Mouse (Mus musculus) CD4-positive helper T cell, adult 2 months (primary cell): ENCODE measurements around the gene Cadm1.

Source experiments
- DNase-seq: peaks from one replicate; pipeline ENCODE4 v3.0.0-alpha.2; 2012; ENCODE audit warnings: low read depth, missing footprints, low spot score

The Cadm1 gene

GRCm38 (mm10) chr9:47861783-47862182 is 331.8 kb downstream of the Cadm1 start:
- no peak for DNase-seq

DNA sequence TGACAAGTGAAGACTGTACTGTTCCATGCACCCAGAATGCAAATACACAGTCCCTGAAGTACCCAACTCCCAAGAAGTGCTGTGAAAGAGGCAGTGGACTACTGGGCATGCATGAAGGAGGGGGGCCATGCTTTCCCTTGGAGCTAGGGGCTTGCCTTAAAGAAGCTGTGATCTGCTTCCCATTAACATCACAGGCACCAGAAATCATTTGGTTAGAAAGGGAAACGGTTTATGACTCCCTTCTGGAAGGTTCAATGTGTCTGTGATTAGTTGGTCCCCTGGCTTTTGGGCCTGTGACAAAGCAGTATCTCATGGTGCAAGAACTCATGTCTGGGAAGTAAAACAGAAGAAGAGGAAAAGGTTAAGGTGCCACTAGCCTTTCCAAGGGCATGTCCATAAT is 336.0 kb downstream of the Cadm1 start:
- no peak for DNase-seq

DNA sequence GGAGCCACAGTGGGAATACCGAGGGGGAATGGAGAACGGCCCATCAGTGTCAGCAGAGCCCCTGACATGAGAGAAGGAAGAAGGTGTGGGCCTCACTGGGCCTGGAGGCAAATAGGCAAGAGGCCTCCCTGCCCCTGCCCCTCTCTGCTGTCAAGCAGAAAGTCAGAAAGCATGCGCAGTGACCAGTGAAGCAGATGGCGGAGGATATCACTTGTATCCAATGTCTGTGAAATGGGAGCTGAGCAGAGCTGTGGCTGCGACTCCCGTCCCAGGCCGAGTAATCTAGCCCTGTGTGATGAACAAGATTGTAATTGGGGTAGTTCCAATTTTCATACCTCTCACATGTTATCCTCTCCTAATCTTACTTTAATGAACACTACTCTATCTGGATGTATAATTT is 337.5 kb downstream of the Cadm1 start:
- no peak for DNase-seq

- DNase-seq: no peak
These were observed 339.7 kb downstream of the Cadm1 start for GRCm38 (mm10) chr9:47869661-47870060.

GRCm38 (mm10) chr9:47876557-47877206 is 346.7 kb downstream of the Cadm1 start:
- DNase-seq: no peak

DNA sequence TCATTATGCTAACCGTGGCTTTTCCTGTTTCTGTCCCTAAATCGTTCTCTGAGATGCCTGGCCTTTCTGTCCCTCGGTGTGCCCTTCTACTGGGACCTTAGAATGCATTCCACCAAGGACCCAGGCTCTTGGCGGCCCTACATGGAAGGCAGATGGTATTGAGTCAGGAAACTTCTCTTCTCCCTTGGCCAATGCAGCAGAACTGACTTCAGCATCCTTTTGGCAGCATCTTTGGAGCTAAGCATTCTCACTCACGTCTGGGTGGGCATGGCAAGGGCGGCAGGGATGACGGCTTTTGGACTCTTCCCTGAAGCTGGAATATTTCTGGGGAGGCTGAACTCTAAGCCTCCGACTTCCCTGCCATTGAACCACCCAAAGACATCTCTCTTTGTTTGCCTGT is 350.2 kb downstream of the Cadm1 start:
- DNase-seq: no peak

- no peak for DNase-seq
These were observed 352.4 kb downstream of the Cadm1 start for GRCm38 (mm10) chr9:47882372-47882771.

DNA sequence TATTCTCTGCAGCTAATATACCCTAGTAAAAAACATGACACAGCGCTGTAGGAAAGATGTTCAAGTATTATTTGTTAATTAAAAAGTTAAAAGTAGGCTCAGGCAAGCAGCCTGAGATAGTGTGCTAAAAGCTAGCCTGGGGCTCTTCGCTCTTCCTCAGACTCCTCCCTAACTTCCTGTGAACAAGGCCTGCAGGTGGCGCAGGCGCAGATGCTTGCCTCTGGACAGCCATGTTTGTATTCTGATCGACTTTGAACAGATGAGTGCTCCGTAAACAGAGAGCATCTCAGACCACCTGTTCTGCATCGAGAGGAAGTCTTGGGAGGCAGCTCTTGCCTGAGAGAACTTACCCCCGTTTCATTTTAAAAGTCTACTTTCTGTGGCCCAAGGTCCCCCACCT is 361.7 kb downstream of the Cadm1 start:
- no peak for DNase-seq

- no peak for DNase-seq
These were observed 363.0 kb downstream of the Cadm1 start for GRCm38 (mm10) chr9:47892995-47893394.

DNA sequence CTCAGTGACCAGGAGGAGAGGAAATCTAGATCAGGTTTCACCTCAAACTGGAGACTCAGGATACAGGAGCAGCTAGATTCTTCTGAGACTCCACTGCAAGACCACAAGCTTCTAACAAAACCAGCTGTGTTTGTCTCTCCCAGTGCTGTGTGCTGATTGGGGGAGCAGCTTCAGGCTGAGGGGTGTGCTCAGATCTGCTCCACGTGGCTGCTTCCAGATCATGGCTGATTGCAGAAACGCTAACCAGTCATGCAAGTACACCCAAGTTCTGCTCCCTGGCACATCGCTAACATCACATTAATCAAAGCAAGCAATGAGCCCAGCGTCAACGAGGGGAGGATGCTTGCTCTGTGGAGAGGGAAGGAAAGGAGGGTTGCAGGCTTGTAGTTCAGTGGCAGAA is 364.1 kb downstream of the Cadm1 start:
- DNase-seq: no peak

GRCm38 (mm10) chr9:47894661-47895060 is 364.7 kb downstream of the Cadm1 start:
- no peak for DNase-seq

GRCm38 (mm10) chr9:47895121-47895520 is 365.1 kb downstream of the Cadm1 start:
- no peak for DNase-seq

- no peak for DNase-seq
These were observed 370.8 kb downstream of the Cadm1 start for GRCm38 (mm10) chr9:47900734-47901133.

- DNase-seq: no peak
These were observed 373.7 kb downstream of the Cadm1 start for GRCm38 (mm10) chr9:47903661-47904060.

GRCm38 (mm10) chr9:47904339-47904922 is 374.5 kb downstream of the Cadm1 start:
- no peak for DNase-seq

DNA sequence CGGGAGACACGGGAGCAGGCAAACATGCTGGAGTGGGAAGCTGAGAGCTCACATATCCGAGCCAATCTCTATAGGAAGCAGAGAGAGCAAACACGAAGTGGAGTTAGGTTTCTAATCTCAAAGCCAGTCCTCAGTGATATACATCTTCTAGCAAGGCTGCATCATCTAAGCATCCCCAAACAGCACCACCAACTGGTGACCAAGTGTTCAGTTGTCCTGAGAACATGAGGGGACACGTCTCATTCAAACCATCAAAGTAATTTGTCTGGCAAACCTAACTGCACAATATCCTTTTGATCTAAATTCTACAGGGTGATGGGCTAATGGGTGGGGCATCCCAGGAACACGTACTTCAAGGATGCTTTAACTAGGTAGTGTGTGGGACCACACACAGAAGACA is 376.5 kb downstream of the Cadm1 start:
- no peak for DNase-seq
